Mouse (Mus musculus) small intestine, adult 2 months (tissue): ENCODE data around the gene C1qtnf1.

ENCODE experiments used
- CTCF ChIP-seq: fragments of 200-500 bp; IDR thresholded peaks from 2 replicates; pipeline ENCODE4 v1.5.1; 2012; ENCODE audit warnings: low read depth, mild to moderate bottlenecking, control low read depth, inconsistent platforms, low read length, moderate library complexity, mixed read lengths; ENCODE audit not compliant: insufficient replicate concordance, insufficient read length; ENCODE audit errors: extremely low read depth
- POLR2A ChIP-seq: fragments of 200-500 bp; IDR thresholded peaks from 2 replicates; pipeline ENCODE4 v1.6.1; 2012; ENCODE audit warnings: low read depth, mild to moderate bottlenecking, control low read depth, inconsistent platforms, low read length, moderate library complexity

GRCm38 (mm10) chr11:118430291-118430885 lies 2.4 kb downstream of the C1qtnf1 start:
- no peak for TF ChIP-seq CTCF
- no peak for TF ChIP-seq POLR2A
